Mouse (Mus musculus): Measurements from ENCODE around the gene Myo10. TPM values are rescaled to one million over a fixed set of nuclear protein-coding genes. Genes with fewer than 3 reads are reported as not detected.

Myo10 gene
- polyA plus RNA-seq, 1 experiment: 8.2 TPM

GRCm38 (mm10) chr15:25608742-25609141 lies 13.6 kb upstream of the Myo10 start:
- peak; percentile 88 for TF ChIP-seq GATA1 (IDR thresholded peaks at IDR 0.05; ENCODE audit: borderline replicate concordance, low read length)
- no peak for TF ChIP-seq FLI1 (IDR thresholded peaks at IDR 0.05; ENCODE audit: low read length)
- Histone ChIP-seq H3K4me3 (replicated peaks) (peak overlapping the region; percentile 81), H3K36me3 (replicated peaks; ENCODE audit: low read length) (peaks cover 2% of the 10 kb centered on the region), H3K4me1 (peaks cover 56% of the 10 kb centered on the region), H3K9me3 (peaks cover 3% of the 10 kb centered on the region), H3K27me3 (replicated peaks) (no peaks in the 10 kb centered on the region)

- TF ChIP-seq GATA1 (IDR thresholded peaks at IDR 0.05; ENCODE audit: borderline replicate concordance, low read length): no peak
- TF ChIP-seq FLI1 (IDR thresholded peaks at IDR 0.05; ENCODE audit: low read length): no peak
- peaks cover 2% of the 10 kb centered on the region for H3K36me3 ChIP-seq (replicated peaks; ENCODE audit: low read length)
- H3K27me3 ChIP-seq (replicated peaks): no peaks in the 10 kb centered on the region
- peak overlapping the region; percentile 81 for H3K4me3 ChIP-seq (replicated peaks)
- H3K9me3 ChIP-seq: no peaks in the 10 kb centered on the region
- H3K4me1 ChIP-seq: peaks cover 56% of the 10 kb centered on the region
Observed at GRCm38 (mm10) chr15:25609253-25609652, 13.1 kb upstream of the Myo10 start.

GRCm38 (mm10) chr15:25611178-25611577 lies 11.1 kb upstream of the Myo10 start:
- H3K27me3 ChIP-seq (replicated peaks): no peaks in the 10 kb centered on the region
- no peak overlapping the region for H3K4me3 ChIP-seq (replicated peaks)
- H3K4me1 ChIP-seq: peaks cover 52% of the 10 kb centered on the region
- no peaks in the 10 kb centered on the region for H3K36me3 ChIP-seq (replicated peaks; ENCODE audit: low read length)
- H3K9me3 ChIP-seq: no peaks in the 10 kb centered on the region
- TF ChIP-seq FLI1 (IDR thresholded peaks at IDR 0.05; ENCODE audit: low read length) (no peak), GATA1 (IDR thresholded peaks at IDR 0.05; ENCODE audit: borderline replicate concordance, low read length) (no peak)

- H3K4me3 ChIP-seq (replicated peaks): no peak overlapping the region
- peaks cover 3% of the 10 kb centered on the region for H3K36me3 ChIP-seq (replicated peaks; ENCODE audit: low read length)
- H3K4me1 ChIP-seq: peaks cover 43% of the 10 kb centered on the region
- no peaks in the 10 kb centered on the region for H3K27me3 ChIP-seq (replicated peaks)
- TF ChIP-seq FLI1 (IDR thresholded peaks at IDR 0.05; ENCODE audit: low read length) (no peak), GATA1 (IDR thresholded peaks at IDR 0.05; ENCODE audit: borderline replicate concordance, low read length) (no peak)
- no peaks in the 10 kb centered on the region for H3K9me3 ChIP-seq
Observed at GRCm38 (mm10) chr15:25620560-25620959, 1.8 kb upstream of the Myo10 start.

- Histone ChIP-seq H3K36me3 (replicated peaks; ENCODE audit: low read length) (peaks cover 3% of the 10 kb centered on the region), H3K27me3 (replicated peaks) (no peaks in the 10 kb centered on the region), H3K4me1 (peaks cover 53% of the 10 kb centered on the region), H3K4me3 (replicated peaks) (peak overlapping the region; percentile 97), H3K9me3 (no peaks in the 10 kb centered on the region)
- no peak for TF ChIP-seq GATA1 (IDR thresholded peaks at IDR 0.05; ENCODE audit: borderline replicate concordance, low read length)
- TF ChIP-seq FLI1 (IDR thresholded peaks at IDR 0.05; ENCODE audit: low read length): no peak
Observed at GRCm38 (mm10) chr15:25621351-25622199, 750 bp upstream of the Myo10 start.

- H3K4me1 ChIP-seq: peaks cover 63% of the 10 kb centered on the region
- no peak for TF ChIP-seq GATA1 (IDR thresholded peaks at IDR 0.05; ENCODE audit: borderline replicate concordance, low read length)
- TF ChIP-seq FLI1 (IDR thresholded peaks at IDR 0.05; ENCODE audit: low read length): no peak
- H3K9me3 ChIP-seq: no peaks in the 10 kb centered on the region
- H3K4me3 ChIP-seq (replicated peaks): peak overlapping the region; percentile 97
- peaks cover 12% of the 10 kb centered on the region for H3K36me3 ChIP-seq (replicated peaks; ENCODE audit: low read length)
- no peaks in the 10 kb centered on the region for H3K27me3 ChIP-seq (replicated peaks)
Observed at GRCm38 (mm10) chr15:25622867-25623471, 644 bp downstream of the Myo10 start.

- TF ChIP-seq FLI1 (IDR thresholded peaks at IDR 0.05; ENCODE audit: low read length) (no peak), GATA1 (IDR thresholded peaks at IDR 0.05; ENCODE audit: borderline replicate concordance, low read length) (no peak)
- H3K4me3 ChIP-seq (replicated peaks): peak overlapping the region; percentile 97
- H3K4me1 ChIP-seq: peaks cover 60% of the 10 kb centered on the region
- peaks cover 19% of the 10 kb centered on the region for H3K36me3 ChIP-seq (replicated peaks; ENCODE audit: low read length)
- no peaks in the 10 kb centered on the region for H3K9me3 ChIP-seq
- H3K27me3 ChIP-seq (replicated peaks): no peaks in the 10 kb centered on the region
Observed at GRCm38 (mm10) chr15:25623556-25624180, 1.3 kb downstream of the Myo10 start.

- Histone ChIP-seq H3K36me3 (replicated peaks; ENCODE audit: low read length) (peaks cover 22% of the 10 kb centered on the region), H3K4me3 (replicated peaks) (peak overlapping the region; percentile 97), H3K9me3 (no peaks in the 10 kb centered on the region), H3K4me1 (peaks cover 56% of the 10 kb centered on the region), H3K27me3 (replicated peaks) (no peaks in the 10 kb centered on the region)
- TF ChIP-seq FLI1 (IDR thresholded peaks at IDR 0.05; ENCODE audit: low read length): no peak
- no peak for TF ChIP-seq GATA1 (IDR thresholded peaks at IDR 0.05; ENCODE audit: borderline replicate concordance, low read length)
Observed at GRCm38 (mm10) chr15:25624263-25624662, 1.9 kb downstream of the Myo10 start.

- Histone ChIP-seq H3K27me3 (replicated peaks) (no peaks in the 10 kb centered on the region), H3K36me3 (replicated peaks; ENCODE audit: low read length) (peaks cover 31% of the 10 kb centered on the region), H3K9me3 (no peaks in the 10 kb centered on the region), H3K4me1 (peaks cover 57% of the 10 kb centered on the region), H3K4me3 (replicated peaks) (peak overlapping the region; percentile 86)
- TF ChIP-seq GATA1 (IDR thresholded peaks at IDR 0.05; ENCODE audit: borderline replicate concordance, low read length) (no peak), FLI1 (IDR thresholded peaks at IDR 0.05; ENCODE audit: low read length) (no peak)
Observed at GRCm38 (mm10) chr15:25625471-25625870, 3.1 kb downstream of the Myo10 start.

GRCm38 (mm10) chr15:25627012-25627411 lies 4.7 kb downstream of the Myo10 start:
- Histone ChIP-seq H3K36me3 (replicated peaks; ENCODE audit: low read length) (peaks cover 37% of the 10 kb centered on the region), H3K27me3 (replicated peaks) (no peaks in the 10 kb centered on the region), H3K4me1 (peaks cover 54% of the 10 kb centered on the region), H3K9me3 (no peaks in the 10 kb centered on the region), H3K4me3 (replicated peaks) (peak overlapping the region; percentile 46)
- TF ChIP-seq GATA1 (IDR thresholded peaks at IDR 0.05; ENCODE audit: borderline replicate concordance, low read length) (no peak), FLI1 (IDR thresholded peaks at IDR 0.05; ENCODE audit: low read length) (no peak)
